Mouse (Mus musculus): ENCODE measurements around the gene Galr2. TPM values are rescaled to one million over a fixed set of nuclear protein-coding genes. Genes with fewer than 3 reads are reported as not detected.

Galr2 gene
- total RNA-seq, 1 experiment = 1.8 TPM

- Histone ChIP-seq H3K27ac (ENCODE audit: insufficient read depth, low read depth, low read length, poor library complexity, severe bottlenecking) (no peak overlapping the region), H3K4me1 (ENCODE audit: control insufficient read depth in 2 of 2, insufficient read depth in 2 of 2, low read length in 2 of 2, poor library complexity in 1 of 2) (peaks cover 0 to 3% of the 10 kb centered on the region in 2 experiments; a peak in 2 of 4 replicates), H3K36me3 (ENCODE audit: control insufficient read depth, insufficient read depth, low read length, poor library complexity, severe bottlenecking) (no peaks in the 10 kb centered on the region), H3K4me3 (ENCODE audit: insufficient read depth in 1 of 2, low read depth in 1 of 2, low read length in 2 of 2, poor library complexity in 1 of 2, severe bottlenecking in 1 of 2) (no peak overlapping the region), H3K9me3 (ENCODE audit: control insufficient read depth, insufficient read depth, low read depth, low read length) (no peaks in the 10 kb centered on the region), H3K9ac (ENCODE audit: insufficient read depth, low read depth, low read length, poor library complexity, severe bottlenecking) (no peak overlapping the region)
- in situ Hi-C loops (cut with MboI; ENCODE audit: low sequenced_read_pairs in 2 of 2, unreplicated experiment in 2 of 2) = no loop called here
- TF ChIP-seq CHD2 (IDR thresholded peaks at IDR 0.05; ENCODE audit: low read depth, low read length) (no peak), MAFK (IDR thresholded peaks at IDR 0.05; ENCODE audit: insufficient read depth, low read depth, low read length) (no peak), ZNF384 (IDR thresholded peaks at IDR 0.05; ENCODE audit: low read depth, low read length) (no peak), HCFC1 (IDR thresholded peaks at IDR 0.05; ENCODE audit: borderline replicate concordance, insufficient read depth, low read length) (no peak), ZC3H11A (IDR thresholded peaks at IDR 0.05; ENCODE audit: borderline replicate concordance, low read depth, low read length) (no peak)
- no peak for DNase-seq (ENCODE audit: low read depth, low spot score)
Observed at GRCm38 (mm10) chr11:116298221-116298620, 17.5 kb downstream of the Galr2 start.

DNA sequence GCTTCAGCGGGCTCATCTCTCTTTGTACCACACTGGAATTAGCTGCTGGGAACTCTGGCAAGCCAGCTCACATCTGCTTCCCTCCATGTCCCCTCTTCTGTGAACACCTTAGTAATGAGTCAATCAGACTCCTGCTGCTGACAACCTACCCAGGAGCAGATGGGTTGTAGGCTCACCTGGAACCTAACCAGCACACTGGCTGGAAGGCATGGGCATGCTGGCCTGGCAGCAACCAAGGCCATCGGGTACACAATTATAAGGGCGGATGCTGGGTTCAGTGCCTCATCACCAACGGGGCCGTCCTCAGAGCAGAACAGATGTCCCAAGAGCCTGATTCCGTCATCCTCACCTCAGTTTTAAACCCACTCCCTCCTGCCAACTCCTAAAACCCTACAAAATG lies 17.9 kb downstream of the Galr2 start:
- TF ChIP-seq ZNF384 (IDR thresholded peaks at IDR 0.05; ENCODE audit: low read depth, low read length) (no peak), MAFK (IDR thresholded peaks at IDR 0.05; ENCODE audit: insufficient read depth, low read depth, low read length) (no peak), HCFC1 (IDR thresholded peaks at IDR 0.05; ENCODE audit: borderline replicate concordance, insufficient read depth, low read length) (no peak), ZC3H11A (IDR thresholded peaks at IDR 0.05; ENCODE audit: borderline replicate concordance, low read depth, low read length) (no peak), CHD2 (IDR thresholded peaks at IDR 0.05; ENCODE audit: low read depth, low read length) (no peak)
- Histone ChIP-seq H3K9ac (ENCODE audit: insufficient read depth, low read depth, low read length, poor library complexity, severe bottlenecking) (no peak overlapping the region), H3K4me3 (ENCODE audit: insufficient read depth in 1 of 2, low read depth in 1 of 2, low read length in 2 of 2, poor library complexity in 1 of 2, severe bottlenecking in 1 of 2) (no peak overlapping the region), H3K9me3 (ENCODE audit: control insufficient read depth, insufficient read depth, low read depth, low read length) (no peaks in the 10 kb centered on the region), H3K27ac (ENCODE audit: insufficient read depth, low read depth, low read length, poor library complexity, severe bottlenecking) (no peak overlapping the region), H3K4me1 (ENCODE audit: control insufficient read depth in 2 of 2, insufficient read depth in 2 of 2, low read length in 2 of 2, poor library complexity in 1 of 2) (peaks cover 0 to 3% of the 10 kb centered on the region in 2 experiments; a peak in 2 of 4 replicates), H3K36me3 (ENCODE audit: control insufficient read depth, insufficient read depth, low read length, poor library complexity, severe bottlenecking) (no peaks in the 10 kb centered on the region)
- no peak for DNase-seq (ENCODE audit: low read depth, low spot score)
- in situ Hi-C loops (cut with MboI; ENCODE audit: low sequenced_read_pairs in 2 of 2, unreplicated experiment in 2 of 2) = no loop called here

DNA sequence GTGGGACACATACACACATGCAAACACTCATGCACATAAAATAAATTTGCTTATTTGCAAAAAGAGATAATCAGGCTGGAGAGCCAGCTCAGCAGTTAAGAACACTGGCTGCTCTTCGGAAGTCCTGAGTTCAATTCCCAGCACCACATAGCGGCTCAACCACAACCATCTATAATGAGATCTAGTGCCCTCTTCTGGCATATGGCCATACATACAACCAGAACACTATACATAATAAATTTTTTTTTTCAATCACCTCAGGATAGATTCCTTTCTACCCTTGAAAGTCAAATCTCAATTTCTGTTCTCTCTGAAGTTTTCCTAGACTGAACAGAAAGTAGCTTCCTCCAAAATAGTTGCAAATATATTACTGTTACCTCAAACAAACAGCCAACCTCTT lies 24.7 kb downstream of the Galr2 start:
- peaks cover 6% of the 10 kb centered on the region for H3K36me3 ChIP-seq (ENCODE audit: control insufficient read depth, insufficient read depth, low read length, poor library complexity, severe bottlenecking)
- H3K27ac ChIP-seq (ENCODE audit: insufficient read depth, low read depth, low read length, poor library complexity, severe bottlenecking) = no peak overlapping the region
- H3K9me3 ChIP-seq (ENCODE audit: control insufficient read depth, insufficient read depth, low read depth, low read length) = no peaks in the 10 kb centered on the region
- in situ Hi-C loops (cut with MboI; ENCODE audit: low sequenced_read_pairs in 2 of 2, unreplicated experiment in 2 of 2) = no loop called here
- H3K4me3 ChIP-seq (ENCODE audit: insufficient read depth in 1 of 2, low read depth in 1 of 2, low read length in 2 of 2, poor library complexity in 1 of 2, severe bottlenecking in 1 of 2) = peak overlapping the region in 1 of 2 experiments; percentile 88; a peak in 1 of 4 replicates
- no peak for TF ChIP-seq HCFC1 (IDR thresholded peaks at IDR 0.05; ENCODE audit: borderline replicate concordance, insufficient read depth, low read length)
- no peak for TF ChIP-seq MAFK (IDR thresholded peaks at IDR 0.05; ENCODE audit: insufficient read depth, low read depth, low read length)
- TF ChIP-seq CHD2 (IDR thresholded peaks at IDR 0.05; ENCODE audit: low read depth, low read length) = no peak
- TF ChIP-seq ZC3H11A (IDR thresholded peaks at IDR 0.05; ENCODE audit: borderline replicate concordance, low read depth, low read length) = no peak
- no peak for TF ChIP-seq ZNF384 (IDR thresholded peaks at IDR 0.05; ENCODE audit: low read depth, low read length)
- H3K9ac ChIP-seq (ENCODE audit: insufficient read depth, low read depth, low read length, poor library complexity, severe bottlenecking) = no peak overlapping the region
- H3K4me1 ChIP-seq (ENCODE audit: control insufficient read depth in 2 of 2, insufficient read depth in 2 of 2, low read length in 2 of 2, poor library complexity in 1 of 2) = peaks cover 0 to 6% of the 10 kb centered on the region in 2 experiments; a peak in 1 of 4 replicates
- no peak for DNase-seq (ENCODE audit: low read depth, low spot score)

DNA sequence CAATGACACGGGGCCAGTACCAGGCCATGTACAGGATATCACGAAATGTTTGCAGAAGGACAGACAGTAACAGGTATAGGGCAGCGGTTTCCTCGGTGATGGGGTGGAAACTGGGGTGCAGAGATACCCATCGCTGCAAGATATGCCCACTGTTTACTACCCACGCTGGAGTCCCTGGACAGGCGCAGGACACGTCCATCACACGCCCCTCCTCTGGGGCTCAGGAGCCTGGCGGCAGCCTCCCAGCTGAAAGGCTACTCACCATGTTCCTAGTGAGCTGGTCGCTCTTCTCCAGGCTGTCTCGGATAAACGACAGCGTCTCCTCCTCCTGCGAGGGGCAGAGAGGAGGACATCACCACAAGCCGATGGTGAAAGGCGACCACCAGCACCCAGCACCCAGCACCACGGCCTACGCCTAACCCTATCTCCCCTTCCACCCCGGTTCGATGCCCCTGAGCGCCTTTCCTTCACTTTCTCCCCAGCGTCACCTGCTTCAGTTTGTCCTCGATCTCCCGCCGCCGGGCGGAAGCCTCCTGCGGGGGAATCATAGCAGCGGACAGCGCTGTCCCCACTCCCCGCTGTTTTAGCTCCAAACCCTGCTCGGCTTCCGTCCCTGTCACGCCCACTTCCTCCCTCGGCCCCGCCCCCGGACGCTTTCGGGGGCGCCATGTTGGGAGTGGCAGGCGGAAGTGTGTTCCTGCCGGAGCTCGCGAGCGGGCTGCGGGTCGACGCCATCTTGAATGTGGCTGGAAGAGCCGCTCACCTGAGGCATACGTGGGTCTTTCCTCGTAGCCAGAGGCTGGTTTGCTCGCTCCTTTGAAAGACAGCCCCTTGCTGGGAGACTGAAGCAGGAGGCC lies 25.6 kb downstream of the Galr2 start:
- peak; percentile 90 for DNase-seq (ENCODE audit: low read depth, low spot score)
- Histone ChIP-seq H3K9me3 (ENCODE audit: control insufficient read depth, insufficient read depth, low read depth, low read length) (no peaks in the 10 kb centered on the region), H3K9ac (ENCODE audit: insufficient read depth, low read depth, low read length, poor library complexity, severe bottlenecking) (peak overlapping the region; percentile 76), H3K36me3 (ENCODE audit: control insufficient read depth, insufficient read depth, low read length, poor library complexity, severe bottlenecking) (peaks cover 6% of the 10 kb centered on the region), H3K27ac (ENCODE audit: insufficient read depth, low read depth, low read length, poor library complexity, severe bottlenecking) (no peak overlapping the region), H3K4me1 (ENCODE audit: control insufficient read depth in 2 of 2, insufficient read depth in 2 of 2, low read length in 2 of 2, poor library complexity in 1 of 2) (peaks cover 0 to 6% of the 10 kb centered on the region in 2 experiments; a peak in 1 of 4 replicates), H3K4me3 (ENCODE audit: insufficient read depth in 1 of 2, low read depth in 1 of 2, low read length in 2 of 2, poor library complexity in 1 of 2, severe bottlenecking in 1 of 2) (peak overlapping the region; percentile 81 to 88)
- in situ Hi-C loops (cut with MboI; ENCODE audit: low sequenced_read_pairs in 2 of 2, unreplicated experiment in 2 of 2) = no loop called here
- peak; percentile 82 for TF ChIP-seq HCFC1 (IDR thresholded peaks at IDR 0.05; ENCODE audit: borderline replicate concordance, insufficient read depth, low read length)
- TF ChIP-seq CHD2 (IDR thresholded peaks at IDR 0.05; ENCODE audit: low read depth, low read length) = no peak
